8 mouse cellular contexts compared by ENCODE assay signal in the genomic region with DNA sequence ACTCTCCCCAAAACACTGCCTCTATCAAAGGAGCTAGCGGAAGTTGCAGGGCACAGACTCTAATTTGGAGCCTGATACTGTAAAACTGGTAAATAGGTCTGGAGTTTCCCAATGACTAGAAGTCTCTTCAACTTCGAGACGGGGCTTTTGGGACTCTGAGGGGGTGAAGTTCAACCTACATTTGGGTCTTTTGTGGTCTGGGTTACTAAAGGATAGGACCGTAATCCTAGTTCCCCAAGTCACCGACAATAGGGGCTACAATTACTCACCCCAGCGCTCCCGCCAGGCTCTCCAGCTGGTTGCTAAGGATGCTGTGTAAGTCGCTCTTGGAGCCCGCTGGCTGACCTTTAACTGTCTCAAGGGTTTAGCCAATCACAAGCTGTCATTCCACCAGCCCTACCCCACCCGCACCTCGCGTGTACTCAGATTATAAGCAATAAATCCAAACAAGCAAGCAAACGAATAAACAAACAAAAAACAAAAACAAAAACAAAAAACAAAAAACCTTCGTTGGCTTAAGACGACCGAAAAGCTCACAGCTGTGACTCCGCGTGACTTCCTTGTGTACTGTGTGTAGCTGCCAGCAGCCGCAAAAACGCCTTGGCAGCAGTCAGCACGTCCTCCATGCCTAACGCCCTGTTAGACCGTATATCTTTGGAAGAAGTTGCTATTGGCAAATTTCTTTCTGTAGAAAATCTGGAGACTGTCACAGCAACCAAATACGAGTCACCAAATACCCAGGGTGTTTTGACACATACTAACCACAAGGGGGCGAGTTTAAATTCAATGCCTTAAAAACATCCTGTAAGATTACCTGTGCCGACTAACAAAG. TPM values are rescaled to one million over a fixed set of nuclear protein-coding genes. Genes with fewer than 3 reads are reported as not detected.
DNase-seq lines count a peak whose midpoint lies in the region; ATAC-seq lines count a peak whose summit lies in the region.

A gene (minus strand): TSS at position 342 of the 832 bp plus-strand sequence.

- peak within 1 kb of the TSS; percentile 27 for H3K4me3 ChIP-seq in neural tube, embryonic 12.5 days

- peak; percentile 91 for ATAC-seq in neural tube, embryonic 12.5 days (ENCODE audit: low FRiP score, low read depth)

- peak; percentile 12 for DNase-seq in urinary bladder, postnatal 25 days (ENCODE audit: low spot score)
- no peak for DNase-seq in urinary bladder, postnatal 4 days (ENCODE audit: low spot score in 2 of 2)
- DNase-seq in embryo, embryonic 9.5 days (ENCODE audit: extremely low spot score) = peak; percentile 49
- peak; percentile 47 for DNase-seq in heart, adult 8-10 months (ENCODE audit: low spot score)
- peak; percentile 25 for DNase-seq in kidney, adult 11 months
- peak; percentile 48 to 64 for DNase-seq in lung, adult 18-20 months
- no peak for DNase-seq in right cerebral cortex, postnatal 14 days

- no peaks in the 10 kb centered on the region for H3K36me3 ChIP-seq in neural tube, embryonic 12.5 days

- H3K27me3 ChIP-seq in neural tube, embryonic 12.5 days (replicated peaks) = no peaks in the 10 kb centered on the region

- H3K9me3 ChIP-seq in neural tube, embryonic 12.5 days = no peaks in the 10 kb centered on the region

- peak within 1 kb of the TSS; percentile 64 for H3K4me2 ChIP-seq in neural tube, embryonic 12.5 days (replicated peaks)

- H3K9ac ChIP-seq in neural tube, embryonic 12.5 days = peak within 1 kb of the TSS; percentile 5; the same call in 1 of the 2 replicates

- H3K27ac ChIP-seq in neural tube, embryonic 12.5 days = no peak within 1 kb of the TSS

- WGBS in neural tube, embryonic 12.5 days = 18% methylated on average over 26 of the region's 26 CpGs

- H3K4me1 ChIP-seq in neural tube, embryonic 12.5 days = no peaks in the 10 kb centered on the region

RNA-seq across cellular contexts. Expression of the gene that starts here (rescaled TPM):
- under 1 TPM in 1 of 4 experiments, not detected in 3; 0.22 TPM for total RNA-seq in heart, adult 8-10 months (2022)
- 0.14 and 0.23 TPM in 2 replicates for polyA plus RNA-seq in neural tube, embryonic 12.5 days (2016; fragmentation: Nextera tagmentation; extraction: Ambion mirVana)

Comparison
In these comparisons a context has a peak if more than half of its experiments do, and no peak if none do; other contexts are left out.
1. DNase-seq: peak in urinary bladder, postnatal 25 days (single experiment), embryo, embryonic 9.5 days (single experiment), kidney, adult 11 months (single experiment) and lung, adult 18-20 months (2 of 2); none in urinary bladder, postnatal 4 days (0 of 2) and right cerebral cortex, postnatal 14 days (single experiment).
2. Peak in DNase-seq in heart, adult 8-10 months; RNA of the gene not detected or under 1 TPM.
3. Peak in ATAC-seq, H3K4me3 ChIP-seq, H3K9ac ChIP-seq and H3K4me2 ChIP-seq in neural tube, embryonic 12.5 days; RNA of the gene not detected or under 1 TPM.